Mouse (Mus musculus): Measurements from ENCODE around the gene Xrcc6. TPM values are rescaled to one million over a fixed set of nuclear protein-coding genes. Genes with fewer than 3 reads are reported as not detected.

Xrcc6 gene
- polyA plus RNA-seq, 1 experiment: 183 TPM

GRCm38 (mm10) chr15:82022535-82023088, 35.0 kb downstream of the Xrcc6 start:
- no peak for DNase-seq
- WGBS: 25% methylated on average over 13 of the region's 13 CpGs
- peaks cover 47% of the 10 kb centered on the region for H3K36me3 ChIP-seq (ENCODE audit: control insufficient read depth, insufficient read depth, low read length)
- peak overlapping the region; percentile 90 for H3K27ac ChIP-seq (ENCODE audit: control insufficient read depth, insufficient read depth, low read length)
- no peaks in the 10 kb centered on the region for H3K27me3 ChIP-seq (ENCODE audit: control insufficient read depth, insufficient read depth, low read length)
- peak overlapping the region; percentile 51 for H3K4me3 ChIP-seq (ENCODE audit: control insufficient read depth, insufficient read depth, low read length)
- peaks cover 37% of the 10 kb centered on the region for H3K4me1 ChIP-seq (replicated peaks; ENCODE audit: control insufficient read depth, insufficient read depth, low read length)
- TF ChIP-seq CTCF (IDR thresholded peaks at IDR 0.05; ENCODE audit: borderline replicate concordance, control insufficient read depth, extremely low read depth, insufficient read depth, low read length, poor library complexity) (no peak), POLR2A (IDR thresholded peaks at IDR 0.05; ENCODE audit: control insufficient read depth, extremely low read depth, insufficient read depth, low read length, poor library complexity) (peak; percentile 39; the same call in 1 of the 2 replicates)

GRCm38 (mm10) chr15:82023965-82024635, 36.5 kb downstream of the Xrcc6 start:
- Histone ChIP-seq H3K4me1 (replicated peaks; ENCODE audit: control insufficient read depth, insufficient read depth, low read length) (peaks cover 42% of the 10 kb centered on the region), H3K36me3 (ENCODE audit: control insufficient read depth, insufficient read depth, low read length) (peaks cover 56% of the 10 kb centered on the region), H3K27me3 (ENCODE audit: control insufficient read depth, insufficient read depth, low read length) (no peaks in the 10 kb centered on the region), H3K4me3 (ENCODE audit: control insufficient read depth, insufficient read depth, low read length) (peak overlapping the region; percentile 27; the same call in 1 of the 2 replicates), H3K27ac (ENCODE audit: control insufficient read depth, insufficient read depth, low read length) (peak overlapping the region; percentile 90)
- peak; percentile 52 for DNase-seq
- TF ChIP-seq CTCF (IDR thresholded peaks at IDR 0.05; ENCODE audit: borderline replicate concordance, control insufficient read depth, extremely low read depth, insufficient read depth, low read length, poor library complexity): no peak
- no peak for TF ChIP-seq POLR2A (IDR thresholded peaks at IDR 0.05; ENCODE audit: control insufficient read depth, extremely low read depth, insufficient read depth, low read length, poor library complexity)
- 31% methylated on average over 6 of the region's 6 CpGs for WGBS

GRCm38 (mm10) chr15:82027276-82027675, 39.6 kb downstream of the Xrcc6 start:
- 15% methylated on average over 7 of the region's 7 CpGs for WGBS
- TF ChIP-seq CTCF (IDR thresholded peaks at IDR 0.05; ENCODE audit: borderline replicate concordance, control insufficient read depth, extremely low read depth, insufficient read depth, low read length, poor library complexity) (no peak), POLR2A (IDR thresholded peaks at IDR 0.05; ENCODE audit: control insufficient read depth, extremely low read depth, insufficient read depth, low read length, poor library complexity) (no peak)
- Histone ChIP-seq H3K27ac (ENCODE audit: control insufficient read depth, insufficient read depth, low read length) (peak overlapping the region; percentile 93), H3K4me3 (ENCODE audit: control insufficient read depth, insufficient read depth, low read length) (no peak overlapping the region; the same call in 1 of the 2 replicates), H3K27me3 (ENCODE audit: control insufficient read depth, insufficient read depth, low read length) (no peaks in the 10 kb centered on the region), H3K4me1 (replicated peaks; ENCODE audit: control insufficient read depth, insufficient read depth, low read length) (peaks cover 63% of the 10 kb centered on the region), H3K36me3 (ENCODE audit: control insufficient read depth, insufficient read depth, low read length) (peaks cover 77% of the 10 kb centered on the region)
- DNase-seq: peak; percentile 58

DNA sequence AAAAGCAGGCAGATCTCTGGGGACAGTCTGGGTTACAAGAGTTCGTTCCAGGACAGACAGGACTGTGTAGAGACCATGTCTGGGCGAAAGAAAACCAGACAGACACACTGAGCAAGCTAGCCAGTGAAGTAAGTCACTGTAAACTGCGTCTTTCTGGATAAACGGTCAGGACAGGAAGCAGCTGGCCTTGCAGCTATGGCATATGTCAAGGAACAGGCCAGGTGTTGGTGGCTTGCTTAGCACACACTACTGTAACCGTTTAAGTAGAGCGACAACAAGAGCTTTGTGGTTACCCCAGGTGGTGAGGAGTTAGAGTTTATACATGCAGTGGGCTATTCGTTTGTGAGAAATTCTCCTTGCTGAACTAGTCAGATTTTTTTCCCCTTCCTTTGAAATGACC, 40.1 kb downstream of the Xrcc6 start:
- TF ChIP-seq CTCF (IDR thresholded peaks at IDR 0.05; ENCODE audit: borderline replicate concordance, control insufficient read depth, extremely low read depth, insufficient read depth, low read length, poor library complexity) (no peak), POLR2A (IDR thresholded peaks at IDR 0.05; ENCODE audit: control insufficient read depth, extremely low read depth, insufficient read depth, low read length, poor library complexity) (no peak)
- peaks cover 78% of the 10 kb centered on the region for H3K36me3 ChIP-seq (ENCODE audit: control insufficient read depth, insufficient read depth, low read length)
- 4% methylated on average over 7 of the region's 7 CpGs for WGBS
- H3K4me3 ChIP-seq (ENCODE audit: control insufficient read depth, insufficient read depth, low read length): no peak overlapping the region; the same call in 1 of the 2 replicates
- no peaks in the 10 kb centered on the region for H3K27me3 ChIP-seq (ENCODE audit: control insufficient read depth, insufficient read depth, low read length)
- DNase-seq: peak; percentile 81
- peaks cover 61% of the 10 kb centered on the region for H3K4me1 ChIP-seq (replicated peaks; ENCODE audit: control insufficient read depth, insufficient read depth, low read length)
- H3K27ac ChIP-seq (ENCODE audit: control insufficient read depth, insufficient read depth, low read length): peak overlapping the region; percentile 100

DNA sequence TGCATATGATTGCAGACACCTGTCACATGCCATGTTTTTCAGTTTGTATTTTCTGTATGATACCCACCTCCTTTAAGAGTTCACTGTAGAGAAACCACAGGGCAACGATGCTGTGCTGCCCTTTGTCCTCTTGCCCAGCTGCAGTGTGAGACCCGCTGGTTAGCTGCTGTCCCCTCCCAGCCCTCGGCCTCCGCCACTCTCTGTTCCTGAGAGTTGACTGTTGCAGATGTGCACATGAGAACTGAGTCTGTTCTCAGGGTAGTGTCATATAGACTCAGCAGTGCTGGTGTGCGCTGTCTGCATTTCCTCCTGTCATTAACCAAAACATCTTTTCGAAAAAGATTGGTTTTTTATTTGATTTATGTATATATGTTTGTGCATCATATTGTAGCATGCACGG, 44.8 kb downstream of the Xrcc6 start:
- no peak for DNase-seq
- Histone ChIP-seq H3K36me3 (ENCODE audit: control insufficient read depth, insufficient read depth, low read length) (peaks cover 84% of the 10 kb centered on the region), H3K27ac (ENCODE audit: control insufficient read depth, insufficient read depth, low read length) (peak overlapping the region; percentile 74), H3K4me1 (replicated peaks; ENCODE audit: control insufficient read depth, insufficient read depth, low read length) (peaks cover 56% of the 10 kb centered on the region), H3K4me3 (ENCODE audit: control insufficient read depth, insufficient read depth, low read length) (peak overlapping the region; percentile 30), H3K27me3 (ENCODE audit: control insufficient read depth, insufficient read depth, low read length) (no peaks in the 10 kb centered on the region)
- TF ChIP-seq POLR2A (IDR thresholded peaks at IDR 0.05; ENCODE audit: control insufficient read depth, extremely low read depth, insufficient read depth, low read length, poor library complexity) (no peak), CTCF (IDR thresholded peaks at IDR 0.05; ENCODE audit: borderline replicate concordance, control insufficient read depth, extremely low read depth, insufficient read depth, low read length, poor library complexity) (no peak)
- 43% methylated on average over 7 of the region's 7 CpGs for WGBS

- H3K4me1 ChIP-seq (replicated peaks; ENCODE audit: control insufficient read depth, insufficient read depth, low read length): peaks cover 50% of the 10 kb centered on the region
- peak within 1 kb of the TSS; percentile 89 for H3K27ac ChIP-seq (ENCODE audit: control insufficient read depth, insufficient read depth, low read length)
- DNase-seq: no peak
- TF ChIP-seq POLR2A (IDR thresholded peaks at IDR 0.05; ENCODE audit: control insufficient read depth, extremely low read depth, insufficient read depth, low read length, poor library complexity): no peak
- TF ChIP-seq CTCF (IDR thresholded peaks at IDR 0.05; ENCODE audit: borderline replicate concordance, control insufficient read depth, extremely low read depth, insufficient read depth, low read length, poor library complexity): no peak
- no peak within 1 kb of the TSS for H3K4me3 ChIP-seq (ENCODE audit: control insufficient read depth, insufficient read depth, low read length)
- WGBS: 98% methylated on average over 4 of the region's 4 CpGs
- no peaks in the 10 kb centered on the region for H3K27me3 ChIP-seq (ENCODE audit: control insufficient read depth, insufficient read depth, low read length)
- H3K36me3 ChIP-seq (ENCODE audit: control insufficient read depth, insufficient read depth, low read length): peaks cover 91% of the 10 kb centered on the region
Measured at GRCm38 (mm10) chr15:82033762-82034161, 46.1 kb downstream of the Xrcc6 start, which contains the start of gene Desi1. Desi1 (minus strand) TSS chr15:82033862.

All from thymus, adult 2 months (tissue).